Mouse (Mus musculus): Measurements from ENCODE around the gene Trpt1. TPM values are rescaled to one million over a fixed set of nuclear protein-coding genes. Genes with fewer than 3 reads are reported as not detected.

Trpt1 gene
- total RNA-seq, 2 experiments from 2014 or later: 18.0 to 22.9 TPM

GRCm38 (mm10) chr19:6973581-6974190, 22.2 kb upstream of the Trpt1 start:
- DNase-seq (ENCODE audit: low spot score in 2 of 2): no peak
- intact Hi-C loops (cut with DNase I): loop anchor here (1.0 kb wide), 1 partner anchor 22 kb away; no protein-coding TSS in a partner anchor

GRCm38 (mm10) chr19:6974211-6975205, 21.4 kb upstream of the Trpt1 start, which contains the start of gene Ppp1r14b:
TSS of gene Ppp1r14b (plus strand) at chr19:6974968.
- DNase-seq (ENCODE audit: low spot score in 2 of 2): peak; percentile 76 to 81
- intact Hi-C loops (cut with DNase I): loop anchor here (1.0 to 5.0 kb wide), 2 partner anchors 23 to 32 kb away; partner anchors contain the start of genes Bad and Gpr137

- intact Hi-C loops (cut with DNase I): loop anchor here (5.0 kb wide), 1 partner anchor 34 kb away; the partner anchor contains the start of genes Bad and Gpr137
- peak; percentile 64 to 66 for DNase-seq (ENCODE audit: low spot score in 2 of 2)
Measured at GRCm38 (mm10) chr19:6975537-6976521, 20.1 kb upstream of the Trpt1 start, which contains the start of gene Plcb3. TSS of gene Plcb3 (minus strand) at chr19:6976470.

DNA sequence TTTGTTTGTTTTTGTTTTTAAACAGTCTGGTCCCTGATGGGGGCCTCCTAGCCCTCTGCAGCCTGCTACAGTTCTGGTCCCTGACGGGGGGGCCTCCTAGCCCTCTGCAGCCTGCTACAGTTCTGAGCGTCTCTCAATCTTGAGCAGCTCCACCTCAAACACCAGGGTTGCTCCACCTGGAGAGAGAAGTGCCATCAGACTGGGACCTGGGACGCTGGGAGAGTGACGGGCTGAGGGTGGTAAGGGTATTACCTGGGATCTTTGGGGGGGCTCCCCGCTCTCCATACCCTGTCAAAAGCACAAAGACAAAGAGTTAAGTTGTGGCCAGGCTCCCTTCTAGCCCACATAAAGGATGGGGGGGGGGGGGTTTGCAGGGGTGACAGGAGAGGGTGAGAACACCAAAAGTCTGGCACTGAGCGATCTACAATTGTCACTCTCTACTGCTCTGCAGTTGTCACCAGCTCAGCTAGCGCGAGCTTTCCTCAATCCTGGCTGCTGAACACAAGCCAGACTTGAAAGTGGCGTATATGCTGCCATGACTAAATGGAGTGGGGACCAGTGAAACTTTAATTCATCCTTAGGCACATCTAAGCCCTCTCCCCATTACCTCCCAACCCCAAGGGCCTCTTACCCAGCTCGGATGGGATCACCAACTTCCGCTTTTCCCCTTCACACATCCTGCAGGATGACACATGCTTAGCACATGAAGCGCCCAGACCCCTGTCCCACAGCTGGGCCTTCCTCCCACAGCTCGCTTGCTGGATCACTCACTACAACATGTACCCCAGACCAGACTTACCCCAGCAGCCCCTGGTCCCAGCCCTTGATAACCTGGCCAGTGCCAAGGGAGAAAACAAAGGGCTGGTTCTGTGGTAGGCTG, 17.9 kb upstream of the Trpt1 start:
- intact Hi-C loops (cut with DNase I): loop anchor here (2.0 to 5.0 kb wide), 2 partner anchors 36 to 55 kb away; partner anchors contain the start of genes Bad and Gpr137
- DNase-seq (ENCODE audit: low spot score in 2 of 2): no peak

GRCm38 (mm10) chr19:6978639-6978974, 17.3 kb upstream of the Trpt1 start:
- intact Hi-C loops (cut with DNase I): loop anchor here (2.0 to 5.0 kb wide), 2 partner anchors 36 to 56 kb away; partner anchors contain the start of genes Bad and Gpr137
- DNase-seq (ENCODE audit: low spot score in 2 of 2): peak in 1 of 2 experiments; percentile 28

GRCm38 (mm10) chr19:6979001-6979479, 16.9 kb upstream of the Trpt1 start:
- intact Hi-C loops (cut with DNase I): loop anchor here (2.0 to 5.0 kb wide), 2 partner anchors 37 to 56 kb away; partner anchors contain the start of genes Bad and Gpr137

GRCm38 (mm10) chr19:6979486-6980380, 16.2 kb upstream of the Trpt1 start:
- DNase-seq (ENCODE audit: low spot score in 2 of 2): peak; percentile 99 to 100
- intact Hi-C loops (cut with DNase I): loop anchor here (2.0 to 5.0 kb wide), 2 partner anchors 37 to 57 kb away; partner anchors contain the start of genes Bad and Gpr137

More at GRCm38 (mm10) chr19:6979001-6979479, 16.9 kb upstream of the Trpt1 start:
- DNase-seq (ENCODE audit: low spot score in 2 of 2): peak; percentile 43 to 63

GRCm38 (mm10) chr19:6980381-6981093, 15.4 kb upstream of the Trpt1 start, which contains the start of gene Fkbp2:
TSS of gene Fkbp2 (minus strand) at chr19:6980501.
- intact Hi-C loops (cut with DNase I): no loop called here
- DNase-seq (ENCODE audit: low spot score in 2 of 2): peak; percentile 99

DNA sequence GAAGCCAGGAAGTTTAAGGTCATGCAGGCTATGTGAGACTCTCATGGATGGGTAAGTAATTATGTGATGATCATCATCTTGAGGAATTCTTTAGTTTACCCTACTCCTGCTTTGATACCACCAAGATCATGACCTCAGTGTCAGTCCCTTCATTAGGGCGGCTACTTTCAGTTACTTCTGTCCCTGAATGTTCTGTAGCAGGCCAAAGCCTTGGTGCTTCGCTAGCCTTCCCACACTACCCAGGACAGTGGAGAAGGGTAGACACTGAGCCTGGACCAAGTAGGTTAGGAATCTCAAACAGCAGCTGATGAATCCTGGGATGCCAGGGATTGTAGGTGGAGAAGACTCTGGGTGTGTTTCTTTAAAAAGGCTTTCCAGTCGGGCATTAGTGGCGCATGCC, 14.5 kb upstream of the Trpt1 start:
- intact Hi-C loops (cut with DNase I): no loop called here
- DNase-seq (ENCODE audit: low spot score in 2 of 2): no peak

- intact Hi-C loops (cut with DNase I): no loop called here
Measured at GRCm38 (mm10) chr19:6983621-6984020, 12.3 kb upstream of the Trpt1 start.

GRCm38 (mm10) chr19:6985300-6985699, 10.6 kb upstream of the Trpt1 start:
- intact Hi-C loops (cut with DNase I): no loop called here
- no peak for DNase-seq (ENCODE audit: low spot score in 2 of 2)

More at GRCm38 (mm10) chr19:6983621-6984020, 12.3 kb upstream of the Trpt1 start:
- DNase-seq (ENCODE audit: low spot score in 2 of 2): no peak

- intact Hi-C loops (cut with DNase I): no loop called here
- DNase-seq (ENCODE audit: low spot score in 2 of 2): no peak
Measured at GRCm38 (mm10) chr19:6985951-6986708, 9.8 kb upstream of the Trpt1 start.

GRCm38 (mm10) chr19:6987061-6987903, 8.6 kb upstream of the Trpt1 start, which contains the start of gene Vegfb:
TSS of gene Vegfb (minus strand) at chr19:6987651.
- peak; percentile 44 to 66 for DNase-seq (ENCODE audit: low spot score in 2 of 2)

GRCm38 (mm10) chr19:6987904-6988285, 8.0 kb upstream of the Trpt1 start:
- intact Hi-C loops (cut with DNase I): no loop called here
- no peak for DNase-seq (ENCODE audit: low spot score in 2 of 2)

More at GRCm38 (mm10) chr19:6987061-6987903, 8.6 kb upstream of the Trpt1 start, which contains the start of gene Vegfb:
- intact Hi-C loops (cut with DNase I): no loop called here
